Mouse (Mus musculus) forebrain, embryonic 10.5 days (tissue): ENCODE results near the gene Asic2. TPM values are rescaled to one million over a fixed set of nuclear protein-coding genes. Genes with fewer than 3 reads are reported as not detected.

ENCODE experiments used
- DNase-seq: peaks from one replicate; pipeline ENCODE4 v3.0.0-alpha.2; 2017; ENCODE audit warnings: low spot score; ENCODE audit errors: extremely low spot score
- H3K27ac ChIP-seq: fragments of 300-500 bp; sonication (generic); 2 replicates; pipeline ENCODE4 v1.5.1; 2016; ENCODE audit warnings: mild to moderate bottlenecking
- H3K27me3 ChIP-seq: fragments of 300-500 bp; sonication (generic); 2 replicates; pipeline ENCODE4 v1.6.1; 2016; ENCODE audit warnings: mild to moderate bottlenecking; ENCODE audit not compliant: poor library complexity, severe bottlenecking
- H3K36me3 ChIP-seq: fragments of 300-500 bp; sonication (generic); replicated peaks from 2 replicates; pipeline ENCODE4 v1.6.1; 2016; ENCODE audit warnings: mild to moderate bottlenecking, moderate library complexity
- H3K4me1 ChIP-seq: fragments of 300-500 bp; sonication (generic); 2 replicates; pipeline ENCODE4 v1.6.1; 2016
- H3K4me3 ChIP-seq: fragments of 300-500 bp; sonication (generic); 2 replicates; pipeline ENCODE4 v1.5.1; 2016; ENCODE audit warnings: mild to moderate bottlenecking, moderate library complexity
- H3K9me3 ChIP-seq: fragments of 300-500 bp; sonication (generic); 2 replicates; pipeline ENCODE4 v1.6.1; 2016; ENCODE audit warnings: mild to moderate bottlenecking, moderate library complexity
- WGBS: fragments of 180-500 bp; shearing (Covaris S2); methylation state at CpG from one replicate; pipeline ENCODE4 v1.1.7; 2016; 5-methylcytosine and 5-hydroxymethylcytosine counted together
- polyA plus RNA-seq: library from polyadenylated mRNA; unstranded; fragments of >200 nt; fragmentation: Nextera tagmentation; extraction: Ambion mirVana; gene quantifications from 2 replicates; pipeline ENCODE4 v1.2.1, GENCODE M21; 2016

Gene Asic2
- polyA plus RNA-seq, 1 experiment from 2014 or later, result 0.51 TPM

DNA sequence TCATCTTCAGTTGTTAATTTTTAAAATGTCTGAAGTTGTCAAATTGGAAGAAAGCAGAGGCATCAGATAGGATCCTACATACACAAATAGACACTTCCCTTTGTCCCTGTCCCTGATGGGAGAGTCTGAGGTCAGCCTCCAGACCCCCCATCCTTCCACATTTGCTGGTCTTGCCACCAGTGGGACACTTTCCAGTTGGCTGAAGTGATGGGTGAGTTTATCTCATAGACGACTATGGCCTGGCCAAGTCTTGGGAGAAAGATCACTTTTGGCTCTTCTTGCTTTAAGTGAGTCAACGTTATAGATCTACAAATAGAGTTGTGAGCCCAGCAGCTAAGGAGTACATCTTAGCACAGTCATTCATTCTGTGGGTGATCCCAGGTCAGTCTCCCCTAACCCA is 1090.2 kb downstream of the Asic2 start:
- Histone ChIP-seq H3K4me3 (no peak overlapping the region), H3K9me3 (no peaks in the 10 kb centered on the region), H3K27ac (no peak overlapping the region), H3K36me3 (no peaks in the 10 kb centered on the region), H3K4me1 (no peaks in the 10 kb centered on the region), H3K27me3 (no peaks in the 10 kb centered on the region)
- no peak for DNase-seq
- 97% methylated on average over 2 of the region's 2 CpGs for WGBS

DNA sequence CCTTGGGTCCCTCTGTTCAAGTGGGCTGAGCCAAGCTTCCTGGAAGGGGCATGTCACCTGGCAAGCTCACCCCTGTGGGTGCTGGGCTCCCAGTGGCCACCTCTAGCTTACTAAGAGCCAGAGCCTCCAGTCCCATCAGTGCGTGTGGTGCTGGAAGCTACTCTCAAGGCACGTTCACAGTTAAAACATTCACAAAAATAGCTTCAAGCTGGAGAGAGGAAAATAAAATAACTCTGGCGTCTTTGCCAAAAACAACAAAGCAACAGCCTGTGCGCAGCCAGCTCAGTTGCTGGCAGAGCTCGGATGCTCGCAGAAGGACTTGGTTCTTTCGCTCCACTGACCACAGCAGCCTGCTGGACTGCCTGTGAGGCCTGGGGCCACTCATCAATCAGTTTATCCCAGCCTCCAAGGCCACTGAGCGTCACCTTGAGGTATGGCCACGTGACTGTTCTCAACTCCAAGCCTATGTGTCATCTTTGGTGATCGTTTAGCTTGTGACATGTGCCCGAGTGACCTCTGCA is 1091.1 kb downstream of the Asic2 start:
- no peaks in the 10 kb centered on the region for H3K4me1 ChIP-seq
- 77% methylated on average over 11 of the region's 11 CpGs for WGBS
- H3K4me3 ChIP-seq, result no peak overlapping the region
- H3K36me3 ChIP-seq, result no peaks in the 10 kb centered on the region
- no peaks in the 10 kb centered on the region for H3K27me3 ChIP-seq
- H3K27ac ChIP-seq, result no peak overlapping the region
- no peaks in the 10 kb centered on the region for H3K9me3 ChIP-seq
- DNase-seq, result no peak

- no peaks in the 10 kb centered on the region for H3K27me3 ChIP-seq
- no peaks in the 10 kb centered on the region for H3K4me1 ChIP-seq
- no peaks in the 10 kb centered on the region for H3K9me3 ChIP-seq
- peak; percentile 70 for DNase-seq
- H3K27ac ChIP-seq, result no peak overlapping the region
- 71% methylated on average over 17 of the region's 17 CpGs for WGBS
- no peak overlapping the region for H3K4me3 ChIP-seq
- H3K36me3 ChIP-seq, result no peaks in the 10 kb centered on the region
Measured at GRCm38 (mm10) chr11:80872509-80873474, 1095.5 kb downstream of the Asic2 start.

DNA sequence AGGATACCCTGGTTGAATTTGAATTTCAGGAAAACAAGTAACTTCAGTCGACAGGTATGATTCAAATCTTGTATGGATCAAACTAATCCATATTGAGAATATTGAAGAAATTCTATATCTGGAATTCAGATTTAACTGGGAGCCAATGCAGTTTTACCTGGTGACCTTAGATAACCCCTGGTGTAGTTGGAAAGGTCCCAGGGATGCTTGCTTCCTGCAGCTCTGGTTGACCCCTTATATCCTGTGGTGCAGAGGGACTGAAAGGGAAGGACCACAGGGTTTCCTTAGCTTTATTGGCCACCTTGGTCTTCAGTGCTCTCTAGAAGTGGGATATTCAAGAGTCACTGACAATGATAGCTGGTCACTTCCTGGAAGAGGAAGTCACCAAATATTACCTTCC is 1100.2 kb downstream of the Asic2 start:
- DNase-seq, result no peak
- WGBS, result 93% methylated on average over 1 of the region's 1 CpGs
- no peaks in the 10 kb centered on the region for H3K36me3 ChIP-seq
- H3K9me3 ChIP-seq, result no peaks in the 10 kb centered on the region
- no peaks in the 10 kb centered on the region for H3K27me3 ChIP-seq
- no peak overlapping the region for H3K4me3 ChIP-seq
- no peak overlapping the region for H3K27ac ChIP-seq
- H3K4me1 ChIP-seq, result no peaks in the 10 kb centered on the region

DNA sequence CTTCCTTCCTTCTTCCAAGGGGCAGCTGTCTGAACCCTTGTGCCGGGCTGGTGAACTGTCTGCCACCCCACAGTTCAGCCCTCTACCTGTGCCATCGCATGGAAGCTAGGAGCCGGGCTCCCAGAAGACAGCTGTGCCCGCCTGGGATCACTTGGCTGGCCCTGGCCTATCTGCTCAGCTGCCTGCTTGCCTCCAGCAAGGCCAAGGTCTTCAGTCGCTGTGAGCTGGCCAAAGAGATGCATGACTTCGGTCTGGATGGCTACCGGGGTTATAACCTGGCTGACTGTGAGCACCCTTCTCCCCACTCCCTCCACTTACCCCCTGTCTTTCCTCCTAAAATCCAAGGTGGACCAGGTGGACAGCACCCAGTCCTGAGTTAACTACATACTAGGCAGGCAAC is 1105.3 kb downstream of the Asic2 start:
- H3K4me3 ChIP-seq, result no peak overlapping the region
- peaks cover 8% of the 10 kb centered on the region; the same call in 1 of the 2 replicates for H3K27me3 ChIP-seq
- H3K4me1 ChIP-seq, result no peaks in the 10 kb centered on the region
- no peaks in the 10 kb centered on the region for H3K9me3 ChIP-seq
- DNase-seq, result no peak
- H3K36me3 ChIP-seq, result no peaks in the 10 kb centered on the region
- H3K27ac ChIP-seq, result no peak overlapping the region
- 94% methylated on average over 7 of the region's 7 CpGs for WGBS

GRCm38 (mm10) chr11:80858065-80858464 is 1110.2 kb downstream of the Asic2 start, which contains the start of gene Spaca3:
Spaca3 (plus strand) TSS chr11:80858365.
- WGBS, result 87% methylated on average over 10 of the region's 10 CpGs
- H3K4me1 ChIP-seq, result peaks cover 3% of the 10 kb centered on the region
- no peaks in the 10 kb centered on the region for H3K36me3 ChIP-seq
- no peak within 1 kb of the TSS for H3K27ac ChIP-seq
- H3K27me3 ChIP-seq, result peaks cover 8% of the 10 kb centered on the region; the same call in 1 of the 2 replicates
- H3K4me3 ChIP-seq, result no peak within 1 kb of the TSS
- DNase-seq, result no peak
- H3K9me3 ChIP-seq, result no peaks in the 10 kb centered on the region

DNA sequence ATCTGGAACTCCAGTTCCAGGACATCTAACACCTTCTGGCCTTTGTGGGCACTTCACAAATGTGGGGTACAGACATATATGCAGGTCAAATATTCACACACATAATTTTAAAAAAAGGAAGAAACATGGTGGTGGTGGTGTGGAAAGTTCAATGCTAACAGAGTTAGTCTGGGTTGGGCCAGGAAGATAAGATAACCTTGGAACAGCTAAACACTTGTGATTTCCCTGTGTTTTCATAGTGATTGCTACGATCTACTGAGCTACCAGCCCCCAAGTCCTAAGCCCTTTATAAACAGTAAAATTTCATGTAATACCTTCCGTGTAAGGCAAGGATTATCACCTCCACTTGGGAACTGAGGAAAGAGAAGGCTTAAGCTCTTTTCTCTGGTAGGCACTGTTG is 1111.4 kb downstream of the Asic2 start:
- H3K4me3 ChIP-seq, result no peak overlapping the region
- no peak for DNase-seq
- H3K4me1 ChIP-seq, result peaks cover 9% of the 10 kb centered on the region
- no peak overlapping the region for H3K27ac ChIP-seq
- peaks cover 8% of the 10 kb centered on the region; the same call in 1 of the 2 replicates for H3K27me3 ChIP-seq
- H3K36me3 ChIP-seq, result no peaks in the 10 kb centered on the region
- no peaks in the 10 kb centered on the region for H3K9me3 ChIP-seq
- WGBS, result 82% methylated on average over 2 of the region's 2 CpGs

DNA sequence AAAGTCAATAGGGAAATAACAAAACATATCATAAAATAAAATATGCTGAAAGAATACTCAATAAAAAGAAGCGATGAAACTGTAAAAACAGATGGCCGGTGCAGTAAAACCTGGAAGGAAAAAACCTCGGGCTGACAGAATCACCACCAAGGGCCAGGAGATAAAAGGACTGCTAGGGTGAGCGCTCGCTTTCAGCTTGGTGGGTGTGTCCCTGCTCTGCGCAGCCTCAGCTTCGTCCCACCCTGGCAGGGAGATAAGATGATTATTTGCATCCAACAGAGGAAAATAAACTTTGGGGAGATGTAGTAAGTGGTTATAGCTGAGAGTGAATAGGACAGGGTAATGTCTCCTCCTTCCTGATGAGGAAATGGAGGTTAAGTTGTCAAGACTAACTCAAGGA is 1113.3 kb downstream of the Asic2 start:
- Histone ChIP-seq H3K36me3 (no peaks in the 10 kb centered on the region), H3K27ac (no peak overlapping the region), H3K4me3 (no peak overlapping the region), H3K27me3 (peaks cover 8% of the 10 kb centered on the region; the same call in 1 of the 2 replicates), H3K9me3 (no peaks in the 10 kb centered on the region), H3K4me1 (peaks cover 9% of the 10 kb centered on the region)
- WGBS, result 78% methylated on average over 7 of the region's 7 CpGs
- DNase-seq, result no peak

DNA sequence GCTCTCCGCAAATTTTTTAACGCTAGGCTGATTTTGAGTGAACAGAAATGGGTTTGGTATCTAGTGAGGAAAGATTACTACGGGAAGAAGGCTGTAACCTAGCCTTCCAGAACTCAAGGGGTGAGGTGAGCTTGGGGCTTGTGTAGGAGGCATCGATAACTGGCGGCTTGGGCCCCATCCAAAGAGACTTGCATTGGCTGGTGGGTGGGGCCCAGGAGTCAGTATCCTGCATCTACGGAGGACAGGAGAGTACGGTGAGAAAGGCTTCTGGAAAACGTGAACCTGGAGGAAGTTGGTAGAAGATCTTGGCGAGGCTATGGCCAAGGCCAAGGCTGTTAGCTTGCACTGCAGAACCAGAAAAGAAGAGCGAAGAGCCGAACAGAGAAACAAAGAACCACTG is 1113.8 kb downstream of the Asic2 start:
- Histone ChIP-seq H3K27ac (no peak overlapping the region), H3K9me3 (no peaks in the 10 kb centered on the region), H3K4me1 (peaks cover 9% of the 10 kb centered on the region), H3K36me3 (no peaks in the 10 kb centered on the region), H3K27me3 (peaks cover 4% of the 10 kb centered on the region; the same call in 1 of the 2 replicates), H3K4me3 (no peak overlapping the region)
- 90% methylated on average over 11 of the region's 11 CpGs for WGBS
- DNase-seq, result no peak

GRCm38 (mm10) chr11:80853014-80853413 is 1115.2 kb downstream of the Asic2 start:
- no peaks in the 10 kb centered on the region for H3K9me3 ChIP-seq
- peaks cover 11% of the 10 kb centered on the region for H3K4me1 ChIP-seq
- H3K27me3 ChIP-seq, result no peaks in the 10 kb centered on the region; the same call in 1 of the 2 replicates
- no peaks in the 10 kb centered on the region for H3K36me3 ChIP-seq
- 75% methylated on average over 3 of the region's 3 CpGs for WGBS
- no peak overlapping the region for H3K27ac ChIP-seq
- no peak for DNase-seq
- H3K4me3 ChIP-seq, result no peak overlapping the region

- DNase-seq, result no peak
- no peak overlapping the region for H3K27ac ChIP-seq
Measured at GRCm38 (mm10) chr11:80851859-80852258, 1116.4 kb downstream of the Asic2 start.

GRCm38 (mm10) chr11:80848131-80848530 is 1120.1 kb downstream of the Asic2 start:
- Histone ChIP-seq H3K36me3 (no peaks in the 10 kb centered on the region), H3K9me3 (no peaks in the 10 kb centered on the region), H3K27ac (no peak overlapping the region), H3K4me3 (no peak overlapping the region), H3K27me3 (no peaks in the 10 kb centered on the region), H3K4me1 (peaks cover 12% of the 10 kb centered on the region)
- DNase-seq, result no peak
- WGBS, result 51% methylated on average over 5 of the region's 5 CpGs

More at GRCm38 (mm10) chr11:80851859-80852258, 1116.4 kb downstream of the Asic2 start:
- Histone ChIP-seq H3K9me3 (no peaks in the 10 kb centered on the region), H3K36me3 (no peaks in the 10 kb centered on the region), H3K27me3 (no peaks in the 10 kb centered on the region; the same call in 1 of the 2 replicates), H3K4me1 (peaks cover 14% of the 10 kb centered on the region), H3K4me3 (no peak overlapping the region)
- WGBS, result 49% methylated on average over 5 of the region's 5 CpGs

DNA sequence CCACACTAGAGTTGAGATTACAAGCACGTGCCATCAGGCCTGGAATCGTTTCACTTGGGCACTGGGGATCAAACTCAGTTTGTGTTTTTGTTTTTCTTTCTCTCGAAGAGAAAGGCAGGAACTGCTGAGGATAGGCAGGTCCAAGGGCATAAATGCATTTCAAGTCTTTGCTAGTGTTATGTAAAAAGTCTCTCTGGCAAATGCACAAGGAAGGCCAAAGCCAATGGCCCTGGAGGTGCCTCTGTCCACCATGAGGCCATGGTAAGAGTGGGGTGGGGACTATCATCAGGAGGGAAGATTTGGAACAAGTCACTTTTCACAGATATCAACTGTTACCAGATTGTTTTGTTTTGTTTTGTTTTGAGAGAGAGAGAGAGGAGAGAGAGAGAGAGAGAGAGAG is 1122.1 kb downstream of the Asic2 start:
- Histone ChIP-seq H3K4me3 (no peak overlapping the region), H3K4me1 (peaks cover 6% of the 10 kb centered on the region), H3K36me3 (no peaks in the 10 kb centered on the region), H3K27ac (no peak overlapping the region), H3K27me3 (no peaks in the 10 kb centered on the region), H3K9me3 (no peaks in the 10 kb centered on the region)
- 67% methylated on average over 3 of the region's 3 CpGs for WGBS
- no peak for DNase-seq
